Mouse (Mus musculus) retina, postnatal 7 days (tissue): ENCODE measurements around the gene 4933427D14Rik.

ENCODE experiments used
- DNase-seq: peaks from one replicate; pipeline ENCODE4 v3.0.0-alpha.2; 2012; ENCODE audit warnings: low read depth, low spot score

The 4933427D14Rik gene

DNA sequence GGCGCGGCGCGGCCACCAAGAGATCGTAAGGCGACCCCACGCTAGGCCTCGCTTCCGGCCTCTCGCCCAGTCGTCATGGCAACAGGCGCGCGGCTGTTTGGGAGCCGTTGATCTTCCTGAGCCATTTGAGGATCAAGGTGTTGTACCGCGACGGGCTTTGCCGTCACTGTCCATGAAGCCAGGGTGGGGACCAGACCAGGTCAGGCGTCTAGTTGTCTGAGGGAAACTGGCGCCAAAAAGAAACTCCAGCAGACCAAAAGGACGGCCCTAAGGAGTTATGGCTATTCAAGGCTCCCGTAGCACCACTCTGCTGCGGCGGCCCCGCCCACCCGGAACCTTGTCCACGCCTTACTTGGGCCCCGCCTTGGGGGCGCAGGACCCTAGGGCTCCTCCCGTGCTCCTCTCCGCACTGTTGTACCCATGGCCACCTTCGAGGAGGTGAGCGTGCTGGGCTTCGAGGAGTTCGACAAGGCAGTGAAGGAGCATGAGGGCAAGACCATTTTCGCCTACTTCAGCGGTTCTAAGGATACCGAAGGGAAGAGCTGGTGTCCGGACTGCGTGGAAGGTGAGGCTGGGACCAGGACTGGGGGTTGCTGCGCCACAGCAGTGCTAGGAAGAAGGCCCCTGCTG is at the start of gene 4933427D14Rik, which contains the start of gene Txndc17:
Gene 4933427D14Rik, minus strand, starts transcription at position 256 of the 630 bp plus-strand sequence.
Gene Txndc17, plus strand, starts transcription at position 344 of the 630 bp plus-strand sequence.
- DNase-seq = peak; percentile 58

DNA sequence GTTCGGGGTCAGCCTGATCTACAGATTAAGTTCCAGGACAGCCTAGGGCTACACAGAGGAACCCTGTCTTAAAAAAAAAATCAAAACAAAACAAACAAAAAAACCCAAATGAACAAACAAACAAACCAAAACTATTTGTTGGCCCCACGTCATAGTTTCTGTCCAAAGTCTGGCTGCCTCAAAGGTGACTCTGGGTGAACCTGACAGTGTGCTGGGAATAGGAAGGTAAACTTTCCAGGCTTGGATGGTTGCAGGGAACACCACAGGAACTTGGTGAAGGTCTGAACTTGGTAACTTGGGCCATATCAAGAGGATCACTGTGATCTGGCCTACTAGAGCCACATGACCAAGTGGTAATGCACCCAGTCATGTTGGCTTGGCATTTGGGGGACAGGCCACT is 49.2 kb upstream of the 4933427D14Rik start:
- DNase-seq = no peak

GRCm38 (mm10) chr11:72255629-72256028 is 48.4 kb upstream of the 4933427D14Rik start:
- DNase-seq = no peak

- no peak for DNase-seq
Measured at GRCm38 (mm10) chr11:72245196-72245753, 38.0 kb upstream of the 4933427D14Rik start.

- no peak for DNase-seq
Measured at GRCm38 (mm10) chr11:72240062-72240860, 33.0 kb upstream of the 4933427D14Rik start.

DNA sequence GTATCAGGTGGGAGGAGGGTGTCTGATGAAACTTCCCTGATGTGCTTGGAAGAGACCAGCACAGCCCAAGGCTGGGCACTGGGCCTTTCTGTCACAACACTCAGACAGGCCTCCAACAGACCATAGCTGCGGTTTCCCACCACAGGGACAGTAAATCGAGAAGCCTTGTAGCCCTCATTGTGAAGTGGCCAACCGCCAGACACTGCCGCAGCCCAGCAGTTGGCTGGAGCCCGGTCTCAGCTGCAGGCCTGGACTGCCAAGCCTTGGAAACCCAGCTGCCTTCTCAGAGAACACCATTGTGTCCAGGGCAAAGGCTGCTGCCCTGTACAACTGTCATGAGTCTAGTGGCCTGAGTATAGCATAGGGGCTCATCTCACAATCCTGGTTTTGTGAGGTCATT is 26.8 kb upstream of the 4933427D14Rik start:
- DNase-seq = no peak

DNA sequence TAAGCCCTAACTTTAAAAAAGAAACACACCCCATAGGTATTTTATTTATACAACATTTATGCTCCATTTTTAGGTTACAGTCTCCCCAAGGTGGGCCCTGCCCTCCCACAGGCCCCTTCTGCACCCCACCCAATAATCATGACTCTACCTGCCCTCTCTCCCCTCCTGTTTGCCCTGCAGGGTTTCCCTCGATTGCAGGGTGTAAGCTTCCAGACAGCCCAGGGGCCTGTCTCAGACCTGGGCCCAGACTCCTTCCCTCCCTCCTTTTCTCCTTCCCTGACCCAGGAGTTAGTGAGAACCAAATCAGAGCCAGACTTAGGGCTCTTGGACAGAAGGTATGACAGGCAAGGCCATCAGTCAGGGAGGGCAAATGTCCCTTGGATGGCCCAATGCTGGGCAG is 25.7 kb upstream of the 4933427D14Rik start:
- no peak for DNase-seq

DNA sequence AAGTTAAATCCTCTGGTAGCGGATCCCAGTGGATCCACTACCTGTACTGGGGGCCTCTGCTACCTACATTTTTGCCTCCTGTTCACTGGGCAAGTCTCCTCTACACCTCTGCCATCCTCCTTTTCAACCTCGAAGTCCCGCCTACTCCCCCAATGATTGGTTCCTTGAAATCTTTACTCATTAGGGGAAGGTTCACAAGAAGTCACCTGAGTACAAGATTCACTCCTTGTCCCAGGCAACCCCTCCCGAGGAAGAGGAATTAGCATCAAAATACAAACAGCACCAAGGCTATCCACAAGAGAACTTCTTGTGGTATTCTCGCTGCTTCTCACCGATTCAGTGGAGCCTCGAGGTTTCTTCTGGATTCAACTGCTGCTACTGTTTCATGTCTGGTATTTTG is 24.8 kb upstream of the 4933427D14Rik start:
- DNase-seq = no peak

DNA sequence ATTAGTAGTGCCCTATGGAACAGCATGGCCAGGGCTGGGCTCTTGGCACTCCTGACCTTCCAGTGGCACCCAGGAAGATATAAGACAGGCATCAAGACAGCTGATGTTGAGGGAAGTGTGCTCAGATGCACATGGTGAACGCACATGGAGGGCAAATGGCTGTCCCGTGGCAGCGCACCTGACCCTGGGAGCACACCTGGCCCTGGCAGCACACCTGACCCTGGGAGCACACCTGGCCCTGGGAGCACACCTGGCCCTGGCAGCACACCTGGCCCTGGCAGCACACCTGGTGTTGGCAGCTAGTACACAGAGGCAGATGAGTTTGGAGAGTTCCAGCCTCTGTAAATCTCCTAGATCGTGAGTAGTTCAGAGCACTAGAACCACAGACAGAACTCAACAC is 21.3 kb upstream of the 4933427D14Rik start:
- no peak for DNase-seq

- DNase-seq = no peak
Measured at GRCm38 (mm10) chr11:72226901-72227300, 19.6 kb upstream of the 4933427D14Rik start.

- no peak for DNase-seq
Measured at GRCm38 (mm10) chr11:72226020-72226791, 18.9 kb upstream of the 4933427D14Rik start.

DNA sequence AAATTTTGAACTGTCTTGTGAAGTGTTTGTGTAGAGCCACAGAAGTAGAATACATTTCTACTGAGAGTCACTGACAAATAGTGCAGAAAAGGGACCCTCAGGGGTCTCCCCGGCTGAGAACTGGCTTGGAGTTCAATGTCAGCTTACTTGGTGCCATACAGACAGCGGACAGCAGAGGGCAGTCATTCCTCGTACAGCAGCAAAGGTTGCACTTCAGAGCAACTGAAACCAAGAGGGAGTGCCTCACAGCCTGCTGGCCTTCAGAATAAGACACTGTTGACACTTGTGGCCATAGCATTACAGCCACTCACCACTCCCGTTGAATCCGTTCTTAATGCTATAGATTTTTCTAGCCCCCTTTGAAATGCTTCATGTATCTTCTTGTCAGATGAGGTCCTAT is 17.6 kb upstream of the 4933427D14Rik start:
- peak; percentile 61 for DNase-seq

DNA sequence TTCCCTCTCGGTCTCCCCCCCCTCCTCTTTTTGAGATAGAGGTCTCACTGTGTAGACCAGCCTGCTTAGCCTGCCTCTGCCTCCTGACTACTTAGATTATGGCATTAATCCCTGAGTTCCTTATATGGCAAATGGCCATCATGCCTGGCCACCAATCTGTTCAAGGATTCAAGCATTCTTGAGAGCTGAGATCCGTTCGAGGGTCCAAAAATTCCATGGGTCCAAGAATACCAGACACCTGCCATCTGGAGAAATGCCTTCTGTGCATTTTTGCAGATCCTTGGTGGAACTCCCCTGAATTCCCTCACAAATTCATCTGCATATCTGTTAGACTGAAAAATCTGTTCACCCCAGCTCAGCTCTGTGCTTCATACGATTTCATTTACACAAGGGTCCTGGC is 16.2 kb upstream of the 4933427D14Rik start:
- no peak for DNase-seq

DNA sequence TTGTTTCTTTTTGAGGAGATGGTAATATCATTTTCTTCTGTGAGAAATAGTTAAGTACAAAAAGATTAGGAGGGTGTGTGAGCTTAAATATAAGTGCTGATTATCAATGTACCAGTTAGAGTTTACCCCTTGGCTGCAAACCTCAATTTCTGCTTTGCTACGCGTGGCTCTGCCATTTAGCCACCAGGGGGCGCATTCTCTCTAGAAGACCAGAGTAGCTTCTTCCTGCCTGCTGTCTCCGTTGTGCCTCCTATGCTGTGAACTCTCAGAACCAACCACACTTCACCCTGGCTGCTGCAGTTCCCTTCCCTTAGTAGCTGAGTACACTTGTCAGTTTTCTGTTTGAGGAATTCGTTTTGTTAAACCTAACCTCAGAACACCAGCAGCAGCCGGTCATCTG is 14.0 kb upstream of the 4933427D14Rik start:
- DNase-seq = peak; percentile 65

DNA sequence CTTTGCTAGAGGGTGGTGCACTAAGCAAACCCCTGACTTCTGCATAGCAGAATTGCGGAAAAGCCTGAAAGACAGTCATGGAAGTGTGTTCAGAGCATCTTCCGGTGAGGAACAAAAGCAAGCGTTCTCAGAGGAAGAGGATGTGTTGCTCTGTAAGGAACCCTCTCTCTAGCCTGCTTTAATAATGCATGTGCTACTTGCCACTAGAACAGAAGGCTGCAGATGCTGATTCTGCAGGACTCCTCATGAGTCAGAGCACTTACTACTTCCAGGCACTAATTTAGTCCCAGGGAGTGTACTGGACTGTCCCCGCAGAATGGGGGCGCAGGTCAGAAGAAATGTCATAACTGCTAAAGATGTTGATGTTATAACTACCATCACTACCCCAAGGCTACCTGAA is 9.9 kb upstream of the 4933427D14Rik start:
- DNase-seq = no peak

DNA sequence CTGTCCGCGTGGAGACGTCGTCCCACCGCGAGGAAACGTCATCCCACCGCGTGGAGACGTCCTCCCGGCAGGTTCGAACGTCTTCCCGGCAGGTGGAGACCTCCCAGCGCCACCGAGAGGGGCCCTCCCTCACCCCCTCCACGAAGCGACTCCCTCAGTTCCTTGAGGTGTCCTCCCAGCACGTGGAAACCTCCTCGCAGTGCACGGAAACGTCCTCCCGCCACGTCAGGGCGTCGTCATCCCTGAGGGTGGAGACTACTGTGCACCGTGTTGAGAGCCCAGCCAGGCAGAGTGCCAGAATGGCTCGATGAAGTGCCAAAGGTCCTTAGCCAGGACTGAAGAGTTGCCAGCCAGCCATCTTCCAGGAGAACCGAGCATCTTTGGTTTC is 8.1 kb upstream of the 4933427D14Rik start, which contains the start of gene Med31:
Gene Med31, minus strand, starts transcription at position 183 of the 388 bp plus-strand sequence.
- peak; percentile 54 for DNase-seq

DNA sequence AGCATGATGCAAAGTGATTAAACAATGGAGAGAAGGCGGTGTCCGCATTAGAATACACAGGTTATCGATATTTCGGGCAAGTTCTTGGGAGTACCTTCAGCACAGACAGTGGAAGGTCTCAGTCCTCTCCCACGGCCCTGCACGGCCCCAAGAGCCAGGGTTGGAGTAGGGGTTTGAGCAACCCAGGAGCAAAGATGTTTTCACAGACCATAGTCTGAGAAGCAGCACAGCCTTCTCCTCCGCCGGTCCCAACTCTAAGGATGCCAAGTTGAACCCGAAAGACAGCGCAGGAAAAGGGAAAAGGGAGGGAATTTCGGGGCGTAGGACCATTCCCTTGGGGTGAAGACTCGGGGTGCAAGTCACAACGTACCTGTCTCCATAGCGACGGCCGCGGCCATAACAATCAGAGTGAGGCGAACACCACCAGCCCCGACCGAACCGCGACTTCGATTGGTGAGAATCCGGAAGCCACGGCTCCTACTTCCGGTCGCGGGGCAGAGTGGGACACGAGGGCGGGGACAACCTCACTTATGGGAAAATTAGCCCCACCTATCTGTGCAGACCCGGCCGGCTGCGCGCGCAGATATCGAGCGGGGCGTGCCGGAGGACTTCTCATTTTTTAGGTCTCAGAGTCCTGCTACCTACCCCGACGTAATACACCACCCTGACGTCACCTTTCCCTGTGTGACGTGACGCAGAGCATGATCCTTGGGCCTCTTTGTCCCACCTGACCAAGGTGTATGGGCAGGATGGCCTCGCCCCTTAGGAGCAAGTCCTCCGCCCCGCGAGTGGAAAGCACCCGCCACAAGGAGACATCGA is 7.5 kb upstream of the 4933427D14Rik start:
- DNase-seq = peak; percentile 88

DNA sequence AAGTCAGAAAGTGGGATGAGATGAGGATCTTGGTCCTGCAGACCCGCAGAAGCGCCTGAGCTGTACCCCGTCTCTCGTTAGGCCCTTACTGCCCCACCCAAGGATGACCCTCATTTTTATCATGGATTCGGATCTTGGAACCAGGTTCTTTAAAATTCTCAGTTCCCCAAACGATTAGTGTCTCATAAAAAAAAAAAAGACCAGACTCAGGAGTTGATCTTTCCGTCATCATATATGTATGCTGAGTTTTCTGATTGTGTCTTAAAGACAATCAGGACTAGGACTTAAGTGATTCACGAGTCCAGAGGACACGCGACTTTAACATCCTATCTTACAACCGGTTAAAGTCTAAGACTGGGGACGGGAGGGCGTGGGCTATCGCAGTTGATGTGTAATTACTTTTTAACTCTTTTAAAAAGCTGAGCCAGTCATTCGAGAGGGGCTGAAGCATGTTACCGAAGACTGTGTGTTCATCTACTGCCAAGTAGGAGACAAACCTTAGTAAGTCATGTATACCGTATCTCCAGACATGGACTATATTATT is 647 bp upstream of the 4933427D14Rik start:
- no peak for DNase-seq

- DNase-seq = no peak
Measured at GRCm38 (mm10) chr11:72206341-72207203, 687 bp downstream of the 4933427D14Rik start, which contains the start of gene Gm43951. Gene Gm43951 (minus strand): TSS chr11:72206840.

DNA sequence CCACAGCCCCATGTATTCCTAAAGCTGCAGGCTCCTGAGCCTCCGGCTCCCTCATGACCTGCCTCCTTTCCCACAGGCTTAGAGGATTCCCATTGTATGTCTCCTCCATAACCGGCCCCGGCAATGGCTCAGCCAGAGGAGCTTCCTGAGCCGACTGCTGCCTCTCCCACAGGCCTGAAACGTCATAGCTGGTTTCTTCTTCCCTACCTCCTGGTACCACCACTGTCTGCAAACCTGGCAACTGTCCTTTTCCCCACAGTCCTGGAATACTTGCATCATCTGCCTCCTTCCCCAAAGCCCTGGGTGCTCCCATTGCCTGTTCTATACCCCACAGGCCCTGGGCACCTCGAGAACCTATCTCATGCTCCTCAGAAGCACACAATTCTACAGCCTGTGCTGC is 2.0 kb downstream of the 4933427D14Rik start:
- DNase-seq = no peak
